7 mouse cellular contexts compared by ENCODE assay signal in the genomic region with DNA sequence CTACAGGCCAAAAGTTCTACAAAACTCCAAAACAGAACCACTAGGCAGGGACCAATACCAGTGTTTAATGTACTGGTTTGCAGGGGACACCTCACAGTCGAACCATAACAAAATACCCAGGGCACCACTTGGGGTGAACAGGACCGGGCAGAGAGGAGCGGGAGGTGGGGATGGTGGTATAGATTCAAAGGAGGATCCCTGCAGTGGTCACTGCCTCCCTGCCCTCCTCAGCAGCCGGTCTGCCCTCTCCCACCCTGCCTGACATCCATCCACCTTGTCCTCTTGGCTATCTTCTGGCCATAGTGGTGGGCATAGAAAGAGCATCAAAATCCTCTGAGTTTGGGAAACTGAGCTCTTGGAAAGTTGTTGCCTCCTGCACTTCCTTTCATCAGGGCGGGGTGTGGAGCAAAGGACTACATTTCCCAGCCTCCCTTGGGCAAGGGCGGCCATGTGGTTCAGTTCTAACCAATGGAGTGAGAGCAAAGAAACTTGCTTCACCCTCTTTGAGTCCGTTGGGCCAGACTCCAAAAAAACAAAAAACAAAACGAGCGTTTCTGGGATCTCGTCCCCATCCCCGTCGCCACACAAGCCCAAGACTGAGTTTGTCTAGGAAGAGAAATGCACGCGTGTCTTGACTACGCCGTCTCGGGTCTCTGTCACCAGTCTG. TPM values are rescaled to one million over a fixed set of nuclear protein-coding genes. Genes with fewer than 3 reads are reported as not detected.
A peak's percentile ranks its signal among the peaks of the same experiment; 100 is the strongest.
DNase-seq lines count a peak whose midpoint lies in the region; ATAC-seq and TF ChIP-seq lines count a peak whose summit lies in the region.

No protein-coding gene starts in this region.

- H3K27me3 ChIP-seq in heart, postnatal 0 days (ENCODE audit: control insufficient read depth, insufficient read depth, low read length) = no peaks in the 10 kb centered on the region
- H3K27me3 ChIP-seq in lung, embryonic 16.5 days (ENCODE audit: control insufficient read depth, insufficient read depth, low read depth, low read length) = no peaks in the 10 kb centered on the region

- DNase-seq in MEL-GATA-1-ER (ENCODE audit: extremely low read depth, low read depth) = peak; percentile 30
- peak; percentile 63 for DNase-seq in fibroblast of lung, adult 2 months (ENCODE audit: low read depth)
- peak; percentile 68 for DNase-seq in heart, postnatal 0 days (ENCODE audit: low spot score)
- peak; percentile 69 for DNase-seq in kidney, postnatal 14 days
- peak; percentile 37 for DNase-seq in ovary, postnatal 14 days (ENCODE audit: low spot score)

- ATAC-seq in heart, postnatal 0 days (ENCODE audit: insufficient read depth, low read depth) = peak; percentile 90
- peak; percentile 91 for ATAC-seq in lung, embryonic 16.5 days (ENCODE audit: low read depth)

- no peak for TF ChIP-seq POLR2A in bone marrow, adult 2 months (IDR thresholded peaks at IDR 0.05; ENCODE audit: borderline replicate concordance, control insufficient read depth, low read depth, low read length)

- TF ChIP-seq EP300 in heart, postnatal 0 days (IDR thresholded peaks at IDR 0.05; ENCODE audit: low read depth) = no peak

- H3K9ac ChIP-seq in heart, postnatal 0 days (replicated peaks; ENCODE audit: low read depth, low read length) = peak overlapping the region; percentile 6; the same call in 1 of the 2 replicates
- peak overlapping the region; percentile 63 for H3K9ac ChIP-seq in lung, embryonic 16.5 days (ENCODE audit: low read length)

- H3K4me2 ChIP-seq in heart, postnatal 0 days (ENCODE audit: low read depth, low read length) = peak overlapping the region; percentile 63
- H3K4me2 ChIP-seq in lung, embryonic 16.5 days (ENCODE audit: low read depth, low read length) = peak overlapping the region; percentile 70

- no peak overlapping the region for H3K27ac ChIP-seq in bone marrow, adult 2 months (ENCODE audit: control insufficient read depth, insufficient read depth, low read depth, low read length, poor library complexity)
- H3K27ac ChIP-seq in heart, postnatal 0 days (ENCODE audit: low read depth) = no peak overlapping the region
- H3K27ac ChIP-seq in lung, embryonic 16.5 days (ENCODE audit: low read length) = no peak overlapping the region

- no peaks in the 10 kb centered on the region for H3K9me3 ChIP-seq in heart, postnatal 0 days (replicated peaks; ENCODE audit: control insufficient read depth, low read length)
- H3K9me3 ChIP-seq in lung, embryonic 16.5 days (ENCODE audit: control insufficient read depth, low read length) = no peaks in the 10 kb centered on the region

- peak overlapping the region; percentile 69 for H3K4me3 ChIP-seq in bone marrow, adult 2 months (replicated peaks; ENCODE audit: control insufficient read depth, low read depth, low read length)
- H3K4me3 ChIP-seq in heart, postnatal 0 days (ENCODE audit: low read depth, low read length) = peak overlapping the region; percentile 52
- H3K4me3 ChIP-seq in lung, embryonic 16.5 days (ENCODE audit: low read length) = peak overlapping the region; percentile 55

- TF ChIP-seq CTCF in bone marrow, adult 2 months (IDR thresholded peaks at IDR 0.05; ENCODE audit: control insufficient read depth, insufficient read depth, low read length) = no peak
- TF ChIP-seq CTCF in heart, postnatal 0 days (IDR thresholded peaks at IDR 0.05; ENCODE audit: low read depth) = no peak

- H3K4me1 ChIP-seq in bone marrow, adult 2 months (ENCODE audit: control insufficient read depth, insufficient read depth, low read length) = no peaks in the 10 kb centered on the region; the same call in 1 of the 2 replicates
- peaks cover 4% of the 10 kb centered on the region for H3K4me1 ChIP-seq in heart, postnatal 0 days (ENCODE audit: control insufficient read depth, insufficient read depth)
- peaks cover 4% of the 10 kb centered on the region; the same call in 1 of the 2 replicates for H3K4me1 ChIP-seq in lung, embryonic 16.5 days (replicated peaks; ENCODE audit: control insufficient read depth, insufficient read depth, low read length)

- peaks cover 8% of the 10 kb centered on the region; the same call in 1 of the 2 replicates for H3K36me3 ChIP-seq in heart, postnatal 0 days (replicated peaks; ENCODE audit: control insufficient read depth, insufficient read depth, low read length)
- H3K36me3 ChIP-seq in lung, embryonic 16.5 days (ENCODE audit: control insufficient read depth, insufficient read depth, low read length) = no peaks in the 10 kb centered on the region

- 10% methylated on average over 17 of the region's 17 CpGs for WGBS in bone marrow, adult 2 months
- 5% methylated on average over 17 of the region's 17 CpGs for WGBS in heart, postnatal 0 days
- WGBS in lung, embryonic 16.5 days = 6% methylated on average over 17 of the region's 17 CpGs

RNA-seq across cellular contexts. Expression of a gene that starts 16.5 kb away (rescaled TPM):
- polyA plus RNA-seq in bone marrow, adult 2 months (2011; ENCODE audit: insufficient read depth, insufficient read length, low replicate concordance, missing spikeins) = 0.52 and 1.6 TPM in 2 replicates
- 0.35 and 3.1 TPM in 2 replicates for total RNA-seq in heart, postnatal 0 days (2014; rRNA removed; ENCODE audit: low replicate concordance)
- 0.67 and 0.77 TPM in 2 replicates for polyA plus RNA-seq in heart, postnatal 0 days (2015; fragmentation: Nextera tagmentation; extraction: Ambion mirVana)
- 1.4 and 1.6 TPM in 2 replicates for polyA plus RNA-seq in lung, embryonic 16.5 days (2015; fragmentation: Nextera tagmentation; extraction: Ambion mirVana)

RNA-seq across cellular contexts. Expression of a gene that starts 52.1 kb away (rescaled TPM):
- polyA plus RNA-seq in bone marrow, adult 2 months (2011; ENCODE audit: insufficient read depth, insufficient read length, low replicate concordance, missing spikeins) = 0.49 TPM in 1 of 2 replicates, not detected in the other
- total RNA-seq in heart, postnatal 0 days (2014; rRNA removed; ENCODE audit: low replicate concordance) = 24.9 and 31.4 TPM in 2 replicates
- 17.7 and 18.6 TPM in 2 replicates for polyA plus RNA-seq in heart, postnatal 0 days (2015; fragmentation: Nextera tagmentation; extraction: Ambion mirVana)
- 10.5 and 11.8 TPM in 2 replicates for polyA plus RNA-seq in lung, embryonic 16.5 days (2015; fragmentation: Nextera tagmentation; extraction: Ambion mirVana)
